In the genomic region with DNA sequence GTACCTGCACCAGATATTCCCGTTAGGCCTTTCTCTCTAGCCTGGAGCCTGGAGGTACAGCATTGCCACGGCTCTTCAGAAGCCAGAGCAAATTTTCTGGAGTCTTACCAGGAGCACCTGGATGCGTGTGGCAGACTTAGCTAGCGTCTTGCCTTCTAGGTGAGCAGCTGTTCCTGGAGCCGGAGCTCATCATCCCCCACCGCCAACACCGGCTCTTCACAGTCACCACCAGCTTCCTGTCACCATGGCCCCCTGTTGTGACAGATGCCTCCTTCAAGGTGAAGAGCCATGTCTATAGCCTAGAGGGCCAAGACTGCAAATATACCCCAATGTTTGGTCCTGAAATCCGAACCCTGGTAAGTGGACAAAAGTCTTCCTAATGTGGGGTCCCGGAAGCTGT, we compare ENCODE assay signal across 13 mouse cellular contexts.
"Had no signal": no experiment of that assay in that cellular context is flagged by ENCODE, and none has a peak within 500 bp of the region (broad histone marks: within the 10 kb centered on the region; RNA-seq: fewer than 3 reads in every experiment).

No protein-coding gene starts in this region.

- H3K27me3 ChIP-seq: limb, embryonic 13.5 days; liver, embryonic 13.5 days; midbrain, embryonic 13.5 days had no signal

- H3K27ac ChIP-seq: limb, embryonic 10.5 days; limb, embryonic 13.5 days; liver, embryonic 13.5 days; macrophage; midbrain, embryonic 13.5 days had no signal

- DNase-seq: layer of hippocampus, adult 9-11 months; liver; liver, embryonic 13.5 days; lung, embryonic 14.5 days; thymus, adult 2 months; thymus, postnatal 14 days; thymus, postnatal 4 days had no signal

- H3K9ac ChIP-seq: limb, embryonic 13.5 days; liver, embryonic 13.5 days; lung, embryonic 14.5 days; midbrain, embryonic 13.5 days had no signal

- H3K9me3 ChIP-seq: limb, embryonic 10.5 days; limb, embryonic 13.5 days; liver, embryonic 13.5 days; midbrain, embryonic 13.5 days had no signal

- ATAC-seq: lung, postnatal 0 days; midbrain, embryonic 13.5 days had no signal

- H3K4me3 ChIP-seq: layer of hippocampus, adult 2 months; limb, embryonic 10.5 days; limb, embryonic 13.5 days; liver, embryonic 13.5 days; midbrain, embryonic 13.5 days had no signal

- H3K4me1 ChIP-seq: limb, embryonic 10.5 days; limb, embryonic 13.5 days; midbrain, embryonic 13.5 days had no signal

- H3K4me2 ChIP-seq: limb, embryonic 13.5 days; liver, embryonic 13.5 days; lung, embryonic 14.5 days; midbrain, embryonic 13.5 days had no signal
